Mouse (Mus musculus) forebrain, embryonic 15.5 days (tissue): ENCODE data around the gene Ugt1a2. TPM values are rescaled to one million over a fixed set of nuclear protein-coding genes. Genes with fewer than 3 reads are reported as not detected.
A peak's percentile ranks its signal among the peaks of the same experiment; 100 is the strongest.

Source experiments
- ATAC-seq: fragments of 200-750 bp; cut with Nextera tagmentation; replicated peaks from 2 replicates; pipeline ENCODE4 v1.8.0; 2017; ENCODE audit warnings: mild to moderate bottlenecking, moderate TSS enrichment, moderate library complexity
- H3K27ac ChIP-seq: fragments of 300-500 bp; sonication (generic); replicated peaks from 2 replicates; pipeline ENCODE4 v1.5.1; 2015; ENCODE audit warnings: mild to moderate bottlenecking, inconsistent platforms
- H3K27me3 ChIP-seq: fragments of 300-500 bp; sonication (generic); 2 replicates; pipeline ENCODE4 v1.6.1; 2015; ENCODE audit warnings: inconsistent platforms
- H3K36me3 ChIP-seq: fragments of 300-500 bp; sonication (generic); 2 replicates; pipeline ENCODE4 v1.6.1; 2015; ENCODE audit warnings: mild to moderate bottlenecking, inconsistent platforms
- H3K4me1 ChIP-seq: fragments of 300-500 bp; sonication (generic); 2 replicates; pipeline ENCODE4 v1.6.1; 2015; ENCODE audit warnings: inconsistent platforms
- H3K4me2 ChIP-seq: fragments of 300-500 bp; sonication (generic); replicated peaks from 2 replicates; pipeline ENCODE4 v1.6.1; 2015; ENCODE audit warnings: mild to moderate bottlenecking, inconsistent platforms
- H3K4me3 ChIP-seq: fragments of 300-500 bp; sonication (generic); 2 replicates; pipeline ENCODE4 v1.5.1; 2015; ENCODE audit warnings: mild to moderate bottlenecking, inconsistent platforms
- H3K9ac ChIP-seq: fragments of 300-500 bp; sonication (generic); replicated peaks from 2 replicates; pipeline ENCODE4 v1.6.1; 2015; ENCODE audit warnings: mild to moderate bottlenecking, inconsistent platforms
- H3K9me3 ChIP-seq: fragments of 300-500 bp; sonication (generic); 2 replicates; pipeline ENCODE4 v1.6.1; 2016; ENCODE audit warnings: inconsistent platforms
- WGBS: fragments of 180-500 bp; shearing (Covaris S2); methylation state at CpG from one replicate; pipeline ENCODE4 v1.1.7; 2015; ENCODE audit warnings: mixed read lengths; 5-methylcytosine and 5-hydroxymethylcytosine counted together
- polyA plus RNA-seq: library from polyadenylated mRNA; unstranded; fragments of >200 nt; fragmentation: Nextera tagmentation; extraction: Ambion mirVana; gene quantifications from 2 replicates; pipeline ENCODE4 v1.2.1, GENCODE M21; 2015

Gene Ugt1a2
- polyA plus RNA-seq, 1 experiment from 2014 or later, result not detected

DNA sequence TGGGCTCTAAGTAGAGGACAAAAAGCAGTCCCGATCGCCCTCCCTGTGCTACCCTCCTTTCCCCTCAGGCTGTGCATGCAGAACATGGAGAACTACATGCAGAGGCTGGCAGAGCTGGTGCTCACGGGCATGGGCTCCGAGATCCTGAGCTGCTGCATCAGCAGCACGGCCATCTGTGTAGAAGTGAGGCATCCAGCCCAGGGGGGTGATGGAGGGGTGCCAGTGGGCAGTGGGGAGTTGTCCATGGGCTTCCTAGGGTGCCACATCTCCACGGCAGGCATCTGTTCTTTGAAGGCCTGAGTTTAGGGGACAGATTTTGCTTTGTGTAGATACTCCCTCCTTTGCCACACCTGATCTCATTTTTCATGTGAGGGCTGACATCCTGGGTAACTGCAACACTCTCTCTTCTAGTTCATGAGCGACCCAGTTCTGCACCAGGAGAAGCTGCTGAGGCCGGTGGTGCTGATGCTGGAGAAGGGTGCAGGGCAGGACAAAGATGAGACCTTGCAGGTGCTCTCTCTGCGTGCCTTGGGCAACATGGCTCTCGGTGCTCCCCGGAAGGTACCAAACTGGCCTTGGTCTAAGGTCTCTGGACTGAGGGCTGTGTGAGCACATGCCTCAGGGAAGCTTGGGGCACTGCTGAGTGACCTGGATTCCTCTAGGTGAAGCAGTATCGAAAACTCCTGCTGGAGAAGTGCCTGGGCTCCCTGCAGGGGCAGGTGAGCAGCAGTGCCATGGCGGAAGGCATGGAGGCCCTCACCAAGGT lies 55.8 kb downstream of the Ugt1a2 start:
- ATAC-seq, result no peak
- Histone ChIP-seq H3K27ac (no peak overlapping the region), H3K4me2 (no peak overlapping the region), H3K27me3 (no peaks in the 10 kb centered on the region), H3K4me1 (no peaks in the 10 kb centered on the region), H3K9ac (no peak overlapping the region), H3K36me3 (peaks cover 11% of the 10 kb centered on the region), H3K4me3 (no peak overlapping the region), H3K9me3 (peaks cover 43% of the 10 kb centered on the region)
- 82% methylated on average over 13 of the region's 13 CpGs for WGBS

GRCm38 (mm10) chr1:88256886-88257663 lies 56.7 kb downstream of the Ugt1a2 start:
- Histone ChIP-seq H3K36me3 (peaks cover 19% of the 10 kb centered on the region), H3K9ac (no peak overlapping the region), H3K27me3 (no peaks in the 10 kb centered on the region), H3K27ac (no peak overlapping the region), H3K9me3 (peaks cover 41% of the 10 kb centered on the region), H3K4me1 (no peaks in the 10 kb centered on the region), H3K4me3 (no peak overlapping the region), H3K4me2 (no peak overlapping the region)
- 82% methylated on average over 10 of the region's 10 CpGs for WGBS
- no peak for ATAC-seq

DNA sequence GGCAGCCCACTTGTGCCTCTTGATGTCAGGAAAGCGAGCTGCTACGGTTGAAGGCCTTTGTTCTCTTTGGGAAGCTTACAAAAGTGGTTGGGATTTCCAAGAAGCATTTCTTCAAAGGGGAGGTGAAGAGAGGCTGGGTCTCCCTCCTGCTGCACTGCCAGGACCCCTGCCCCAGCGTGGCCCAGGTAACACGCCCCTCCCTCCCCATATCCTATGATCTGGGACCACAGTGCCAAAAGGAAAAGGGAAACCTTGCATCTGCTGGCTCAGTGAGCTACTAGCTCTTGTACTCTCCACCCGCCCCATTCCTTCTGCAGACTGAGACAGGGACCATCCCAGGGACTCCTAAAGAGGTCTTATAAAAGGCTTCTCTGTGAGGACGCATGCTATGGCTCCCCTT lies 57.3 kb downstream of the Ugt1a2 start:
- Histone ChIP-seq H3K9me3 (peaks cover 35% of the 10 kb centered on the region), H3K4me3 (no peak overlapping the region), H3K4me2 (no peak overlapping the region), H3K4me1 (no peaks in the 10 kb centered on the region), H3K9ac (no peak overlapping the region), H3K27me3 (no peaks in the 10 kb centered on the region), H3K27ac (no peak overlapping the region), H3K36me3 (peaks cover 25% of the 10 kb centered on the region)
- 82% methylated on average over 6 of the region's 6 CpGs for WGBS
- ATAC-seq, result no peak

- Histone ChIP-seq H3K27me3 (no peaks in the 10 kb centered on the region), H3K9ac (no peak overlapping the region), H3K9me3 (peaks cover 32% of the 10 kb centered on the region), H3K4me2 (no peak overlapping the region), H3K4me1 (no peaks in the 10 kb centered on the region), H3K36me3 (peaks cover 32% of the 10 kb centered on the region), H3K4me3 (no peak overlapping the region), H3K27ac (no peak overlapping the region)
- 74% methylated on average over 6 of the region's 6 CpGs for WGBS
- ATAC-seq, result no peak
Observed at GRCm38 (mm10) chr1:88258361-88258760, 58.0 kb downstream of the Ugt1a2 start.

DNA sequence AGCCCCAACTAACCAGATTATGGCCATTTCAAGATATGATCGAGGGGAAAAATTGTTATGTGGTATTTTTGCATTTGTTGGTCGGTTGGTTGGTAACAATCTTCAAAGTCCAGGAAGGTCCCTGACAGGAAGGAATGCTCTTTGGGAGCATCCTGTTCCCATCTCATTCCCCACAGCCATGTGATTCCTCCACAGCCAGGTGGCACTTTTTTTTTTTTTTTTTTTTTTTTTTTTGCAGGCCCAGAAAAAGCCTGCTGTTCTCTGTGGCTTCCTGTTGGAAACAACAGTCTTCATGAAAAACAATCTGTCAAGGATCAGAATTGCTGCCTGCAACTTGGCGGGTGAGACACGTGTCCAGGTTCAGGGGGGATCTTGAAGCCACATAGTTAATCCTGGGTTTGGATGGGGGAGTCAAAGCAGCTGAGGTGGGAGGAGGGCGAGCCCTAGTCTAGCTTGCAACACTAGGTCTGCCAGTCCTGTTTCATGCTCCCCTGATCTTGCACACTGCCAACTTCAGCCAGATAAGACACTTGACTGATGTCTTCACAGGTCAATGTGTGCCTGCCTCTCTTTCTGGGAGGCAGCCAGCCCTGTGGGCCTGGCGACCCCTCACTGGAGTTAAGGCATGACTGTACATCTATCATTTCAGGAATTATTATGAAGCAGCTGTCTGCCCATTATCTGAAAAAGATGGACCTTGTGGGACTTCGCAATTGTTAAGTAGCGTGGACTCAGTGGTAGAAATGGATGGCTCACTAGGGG lies 58.7 kb downstream of the Ugt1a2 start:
- peaks cover 27% of the 10 kb centered on the region for H3K9me3 ChIP-seq
- no peak overlapping the region for H3K4me3 ChIP-seq
- no peaks in the 10 kb centered on the region for H3K27me3 ChIP-seq
- peak; percentile 2 for ATAC-seq
- peaks cover 39% of the 10 kb centered on the region for H3K36me3 ChIP-seq
- no peak overlapping the region for H3K4me2 ChIP-seq
- WGBS, result 81% methylated on average over 8 of the region's 8 CpGs
- no peak overlapping the region for H3K27ac ChIP-seq
- H3K9ac ChIP-seq, result no peak overlapping the region
- H3K4me1 ChIP-seq, result no peaks in the 10 kb centered on the region

- H3K36me3 ChIP-seq, result peaks cover 45% of the 10 kb centered on the region
Observed at GRCm38 (mm10) chr1:88259643-88260024, 59.2 kb downstream of the Ugt1a2 start.

DNA sequence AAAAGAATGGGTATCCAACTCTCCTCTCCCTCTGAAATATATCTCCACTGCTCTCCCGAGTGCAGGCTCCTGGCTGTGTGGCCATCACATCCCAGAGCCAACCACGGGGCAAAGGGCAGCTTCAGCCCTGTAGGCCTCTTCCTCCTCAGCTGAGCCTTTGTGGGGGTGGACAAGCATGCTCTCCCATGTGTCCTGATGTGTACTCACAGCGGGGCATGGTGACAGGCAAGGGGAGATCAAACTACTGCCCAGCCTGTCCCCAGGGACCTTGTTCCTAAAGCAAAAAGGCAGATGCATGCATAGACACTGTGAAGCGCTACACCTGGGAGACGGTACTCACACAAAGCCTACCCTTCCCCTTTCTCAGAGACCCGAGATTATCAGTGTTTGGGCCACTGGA lies 59.7 kb downstream of the Ugt1a2 start:
- peaks cover 49% of the 10 kb centered on the region for H3K36me3 ChIP-seq
- 86% methylated on average over 6 of the region's 6 CpGs for WGBS

More at GRCm38 (mm10) chr1:88259643-88260024, 59.2 kb downstream of the Ugt1a2 start:
- Histone ChIP-seq H3K4me3 (no peak overlapping the region), H3K9me3 (peaks cover 23% of the 10 kb centered on the region), H3K4me2 (no peak overlapping the region), H3K27ac (no peak overlapping the region), H3K4me1 (no peaks in the 10 kb centered on the region), H3K27me3 (no peaks in the 10 kb centered on the region), H3K9ac (no peak overlapping the region)
- WGBS, result 82% methylated on average over 4 of the region's 4 CpGs
- ATAC-seq, result peak; percentile 4; the same call in 1 of the 2 replicates

DNA sequence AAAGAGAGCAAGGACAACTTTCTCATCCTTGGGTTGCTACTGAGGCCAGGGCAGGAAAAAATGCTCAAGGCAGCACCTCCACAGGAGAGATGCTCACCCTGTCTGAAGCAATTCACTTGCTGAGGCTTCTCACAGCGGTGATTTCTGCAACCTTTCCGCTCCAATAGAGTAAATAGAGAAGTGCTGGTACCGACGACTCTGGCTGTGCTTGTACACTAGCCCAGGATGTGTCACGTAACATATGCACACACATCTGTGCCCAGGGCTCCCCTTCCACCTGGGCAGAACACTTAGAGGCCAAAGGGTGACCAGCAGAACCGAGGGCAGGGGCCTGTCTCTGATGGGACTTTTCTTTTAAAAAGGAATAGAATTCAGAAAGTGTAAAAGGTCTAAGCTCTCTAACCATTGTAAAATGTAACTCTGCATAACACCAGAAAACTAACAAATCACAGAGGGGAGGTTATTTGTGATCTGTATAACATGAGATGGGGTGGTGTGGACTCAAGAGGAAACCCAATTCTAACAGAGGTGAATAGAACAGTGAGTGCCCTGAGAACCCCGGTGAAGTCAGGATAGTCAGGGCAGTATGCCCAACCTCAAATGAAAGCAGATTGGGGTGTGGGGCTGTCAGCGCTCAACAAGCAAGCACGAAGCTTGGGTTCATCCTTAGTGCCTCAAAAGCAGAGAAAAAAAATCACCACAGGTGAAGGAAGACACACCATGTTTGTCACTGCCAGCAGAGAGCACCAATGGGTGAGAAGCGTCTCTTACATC lies 60.4 kb downstream of the Ugt1a2 start:
- Histone ChIP-seq H3K36me3 (peaks cover 56% of the 10 kb centered on the region), H3K4me1 (no peaks in the 10 kb centered on the region), H3K9ac (no peak overlapping the region), H3K27ac (no peak overlapping the region), H3K4me3 (no peak overlapping the region), H3K27me3 (no peaks in the 10 kb centered on the region), H3K9me3 (peaks cover 12% of the 10 kb centered on the region), H3K4me2 (no peak overlapping the region)
- ATAC-seq, result no peak
- WGBS, result 83% methylated on average over 10 of the region's 10 CpGs

More for the DNA sequence above, 59.7 kb downstream of the Ugt1a2 start:
- no peak overlapping the region for H3K4me3 ChIP-seq
- H3K27ac ChIP-seq, result no peak overlapping the region
- H3K9ac ChIP-seq, result no peak overlapping the region
- H3K4me2 ChIP-seq, result no peak overlapping the region
- peaks cover 18% of the 10 kb centered on the region for H3K9me3 ChIP-seq
- no peaks in the 10 kb centered on the region for H3K27me3 ChIP-seq
- peak; percentile 1; the same call in 1 of the 2 replicates for ATAC-seq
- H3K4me1 ChIP-seq, result no peaks in the 10 kb centered on the region

GRCm38 (mm10) chr1:88261706-88262105 lies 61.3 kb downstream of the Ugt1a2 start:
- no peaks in the 10 kb centered on the region for H3K4me1 ChIP-seq
- 90% methylated on average over 7 of the region's 7 CpGs for WGBS
- ATAC-seq, result no peak
- no peak overlapping the region for H3K4me3 ChIP-seq
- 0 out of 2 replicates have a peak, but pooled peaks cover 5% of the 10 kb centered on the region for H3K9me3 ChIP-seq
- no peak overlapping the region for H3K9ac ChIP-seq
- H3K36me3 ChIP-seq, result peaks cover 65% of the 10 kb centered on the region
- no peak overlapping the region for H3K4me2 ChIP-seq
- H3K27ac ChIP-seq, result no peak overlapping the region
- no peaks in the 10 kb centered on the region for H3K27me3 ChIP-seq

- no peaks in the 10 kb centered on the region for H3K4me1 ChIP-seq
- H3K27me3 ChIP-seq, result no peaks in the 10 kb centered on the region
- no peak overlapping the region for H3K4me3 ChIP-seq
- peaks cover 71% of the 10 kb centered on the region for H3K36me3 ChIP-seq
- no peak overlapping the region for H3K9ac ChIP-seq
- H3K9me3 ChIP-seq, result 0 out of 2 replicates have a peak, but pooled peaks cover 5% of the 10 kb centered on the region
- WGBS, result 85% methylated on average over 4 of the region's 4 CpGs
- no peak for ATAC-seq
- H3K4me2 ChIP-seq, result no peak overlapping the region
- no peak overlapping the region for H3K27ac ChIP-seq
Observed at GRCm38 (mm10) chr1:88262255-88262654, 61.9 kb downstream of the Ugt1a2 start.

GRCm38 (mm10) chr1:88262961-88263360 lies 62.6 kb downstream of the Ugt1a2 start:
- no peak for ATAC-seq
- no peak overlapping the region for H3K4me2 ChIP-seq
- 75% methylated on average over 6 of the region's 6 CpGs for WGBS
- no peaks in the 10 kb centered on the region for H3K9me3 ChIP-seq
- H3K27me3 ChIP-seq, result no peaks in the 10 kb centered on the region
- no peak overlapping the region for H3K9ac ChIP-seq
- peaks cover 78% of the 10 kb centered on the region for H3K36me3 ChIP-seq
- no peak overlapping the region for H3K4me3 ChIP-seq
- H3K4me1 ChIP-seq, result no peaks in the 10 kb centered on the region
- no peak overlapping the region for H3K27ac ChIP-seq
